Mouse (Mus musculus) embryonic facial prominence, embryonic 15.5 days (tissue): ENCODE results near the gene Rabep1. TPM values are rescaled to one million over a fixed set of nuclear protein-coding genes. Genes with fewer than 3 reads are reported as not detected.
"Not testable (repeated sequence)": the region's sequence is repeated elsewhere in the genome, so short reads cannot be mapped to it uniquely, and the experiment has no call there.

Source experiments
- ATAC-seq: fragments of 200-750 bp; cut with Nextera tagmentation; 2 replicates; pipeline ENCODE4 v1.8.0; 2017; ENCODE audit warnings: low read depth, moderate TSS enrichment; ENCODE audit not compliant: insufficient number of reproducible peaks, low FRiP score, low TSS enrichment
- H3K27ac ChIP-seq: fragments of 300-500 bp; sonication (generic); replicated peaks from 2 replicates; pipeline ENCODE4 v1.5.1; 2015; ENCODE audit warnings: mild to moderate bottlenecking, inconsistent platforms
- H3K27me3 ChIP-seq: fragments of 300-500 bp; sonication (generic); 2 replicates; pipeline ENCODE4 v1.6.1; 2015; ENCODE audit warnings: inconsistent platforms
- H3K36me3 ChIP-seq: fragments of 300-500 bp; sonication (generic); 2 replicates; pipeline ENCODE4 v1.6.1; 2015; ENCODE audit warnings: mild to moderate bottlenecking, inconsistent platforms
- H3K4me1 ChIP-seq: fragments of 300-500 bp; sonication (generic); 2 replicates; pipeline ENCODE4 v1.6.1; 2015; ENCODE audit warnings: inconsistent platforms
- H3K4me2 ChIP-seq: fragments of 300-500 bp; sonication (generic); replicated peaks from 2 replicates; pipeline ENCODE4 v1.6.1; 2015; ENCODE audit warnings: mild to moderate bottlenecking, inconsistent platforms
- H3K4me3 ChIP-seq: fragments of 300-500 bp; sonication (generic); replicated peaks from 2 replicates; pipeline ENCODE4 v1.5.1; 2015; ENCODE audit warnings: mild to moderate bottlenecking, inconsistent platforms
- H3K9ac ChIP-seq: fragments of 300-500 bp; sonication (generic); 2 replicates; pipeline ENCODE4 v1.6.1; 2015; ENCODE audit warnings: inconsistent platforms
- H3K9me3 ChIP-seq: fragments of 300-500 bp; sonication (generic); replicated peaks from 2 replicates; pipeline ENCODE4 v1.6.1; 2016; ENCODE audit warnings: inconsistent platforms
- WGBS: fragments of 180-500 bp; shearing (Covaris S2); methylation state at CpG from one replicate; pipeline ENCODE4 v1.1.7; 2015; 5-methylcytosine and 5-hydroxymethylcytosine counted together
- polyA plus RNA-seq: library from polyadenylated mRNA; unstranded; fragments of >200 nt; fragmentation: Nextera tagmentation; extraction: Ambion mirVana; gene quantifications from 2 replicates; pipeline ENCODE4 v1.2.1, GENCODE M21; 2015

Gene Rabep1
- polyA plus RNA-seq, 1 experiment from 2014 or later, result 34.7 TPM

DNA sequence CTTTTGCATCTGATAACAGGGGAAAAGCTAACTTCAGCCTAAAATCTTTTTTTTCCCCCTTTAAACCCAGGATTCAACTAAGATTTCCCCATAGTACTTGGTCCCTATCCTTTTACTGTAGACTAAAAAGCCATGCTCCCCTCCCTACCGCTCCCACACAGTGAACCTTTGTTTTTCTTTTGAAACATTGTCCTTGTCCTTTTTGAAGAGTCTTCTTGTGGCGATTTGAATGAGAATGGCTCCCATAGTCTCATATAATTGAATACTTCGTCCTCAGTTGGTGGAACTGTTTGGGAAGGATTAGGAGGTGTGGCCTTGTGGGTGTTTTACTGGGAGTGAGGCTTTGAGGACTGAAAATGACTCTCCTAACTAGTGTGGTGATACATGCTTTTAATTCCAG is 10.7 kb upstream of the Rabep1 start:
- ATAC-seq, result no peak
- WGBS, result 74% methylated on average over 3 of the region's 3 CpGs
- H3K4me3 ChIP-seq, result no peak overlapping the region

DNA sequence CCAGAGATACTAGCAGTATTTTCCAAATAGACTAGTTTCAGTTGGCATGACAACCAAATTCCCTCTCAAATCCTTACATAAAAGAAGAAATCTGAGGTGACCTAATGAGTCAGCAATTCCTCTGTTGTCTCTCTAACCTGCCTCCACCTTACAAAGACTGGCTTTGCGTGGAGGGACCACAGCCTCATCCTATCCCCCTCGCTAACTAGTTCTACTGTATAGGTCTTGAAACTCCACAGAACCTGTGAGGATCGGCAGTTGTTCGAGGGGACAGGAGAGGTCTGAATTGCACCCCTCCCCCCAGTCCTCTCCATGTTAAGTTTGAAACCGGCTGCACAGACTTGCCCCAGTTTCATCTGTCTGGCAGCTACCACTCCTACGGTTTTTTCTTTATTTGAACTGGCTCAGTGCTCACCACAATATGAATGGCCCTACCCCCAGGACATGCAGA is 9.2 kb upstream of the Rabep1 start:
- Histone ChIP-seq H3K4me3 (no peak overlapping the region), H3K9ac (no peak overlapping the region), H3K9me3 (no peaks in the 10 kb centered on the region), H3K36me3 (no peaks in the 10 kb centered on the region), H3K27ac (no peak overlapping the region), H3K27me3 (no peaks in the 10 kb centered on the region), H3K4me1 (no peaks in the 10 kb centered on the region), H3K4me2 (no peak overlapping the region)
- ATAC-seq, result no peak
- 47% methylated on average over 6 of the region's 6 CpGs for WGBS

More for the DNA sequence above, 10.7 kb upstream of the Rabep1 start:
- H3K4me1 ChIP-seq, result no peaks in the 10 kb centered on the region
- no peaks in the 10 kb centered on the region for H3K36me3 ChIP-seq
- no peaks in the 10 kb centered on the region for H3K9me3 ChIP-seq
- no peak overlapping the region for H3K9ac ChIP-seq
- no peak overlapping the region for H3K4me2 ChIP-seq
- H3K27me3 ChIP-seq, result no peaks in the 10 kb centered on the region
- H3K27ac ChIP-seq, result no peak overlapping the region

DNA sequence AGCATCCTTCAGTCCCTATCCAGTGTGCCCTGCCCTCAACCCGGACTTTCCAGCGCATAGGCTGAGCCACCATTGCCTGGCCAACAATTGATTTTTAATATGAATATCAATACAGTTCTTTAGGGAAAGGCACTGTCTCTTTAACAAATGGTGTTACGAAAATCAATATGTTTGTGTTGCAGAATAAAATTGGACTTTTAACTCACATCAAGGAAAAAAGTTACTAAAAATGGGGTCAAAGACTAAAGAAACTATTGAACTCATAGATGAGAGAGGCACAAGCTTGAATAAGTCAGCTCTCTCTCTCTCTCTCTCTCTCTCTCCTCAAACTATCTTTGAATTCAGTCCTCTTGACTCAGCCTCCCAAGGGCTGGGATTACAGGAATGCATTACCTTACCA is 7.5 kb upstream of the Rabep1 start:
- no peak overlapping the region for H3K4me2 ChIP-seq
- H3K9me3 ChIP-seq, result no peaks in the 10 kb centered on the region
- ATAC-seq, result no peak
- no peaks in the 10 kb centered on the region for H3K27me3 ChIP-seq
- no peak overlapping the region for H3K27ac ChIP-seq
- no peaks in the 10 kb centered on the region for H3K4me1 ChIP-seq
- H3K36me3 ChIP-seq, result no peaks in the 10 kb centered on the region
- no peak overlapping the region for H3K4me3 ChIP-seq
- H3K9ac ChIP-seq, result no peak overlapping the region
- 88% methylated on average over 3 of the region's 3 CpGs for WGBS

DNA sequence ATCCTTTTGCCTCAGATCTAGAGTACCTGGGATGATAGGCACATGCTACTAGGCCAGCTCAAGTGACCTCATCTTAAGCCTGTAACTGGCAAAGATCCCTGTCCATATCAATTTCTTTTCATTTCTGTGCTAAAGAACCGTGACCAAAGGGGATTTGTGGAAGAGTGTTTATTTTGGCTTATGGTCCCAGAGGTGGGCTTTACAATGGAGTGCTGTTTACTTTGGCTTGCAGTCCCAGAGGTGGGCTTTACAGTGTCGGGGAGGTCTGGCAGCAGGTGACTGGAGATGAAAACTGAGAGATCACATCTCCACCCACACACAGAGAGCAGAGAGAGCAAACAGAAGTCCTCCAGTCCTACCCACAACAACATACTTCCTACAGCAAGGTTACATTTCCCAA is 6.0 kb upstream of the Rabep1 start:
- Histone ChIP-seq H3K4me1 (peaks cover under 1% of the 10 kb centered on the region), H3K9me3 (no peaks in the 10 kb centered on the region), H3K9ac (no peak overlapping the region), H3K4me3 (no peak overlapping the region), H3K36me3 (no peaks in the 10 kb centered on the region), H3K27me3 (no peaks in the 10 kb centered on the region), H3K4me2 (no peak overlapping the region), H3K27ac (no peak overlapping the region)
- WGBS, result 32% methylated on average over 2 of the region's 2 CpGs
- ATAC-seq, result no peak

DNA sequence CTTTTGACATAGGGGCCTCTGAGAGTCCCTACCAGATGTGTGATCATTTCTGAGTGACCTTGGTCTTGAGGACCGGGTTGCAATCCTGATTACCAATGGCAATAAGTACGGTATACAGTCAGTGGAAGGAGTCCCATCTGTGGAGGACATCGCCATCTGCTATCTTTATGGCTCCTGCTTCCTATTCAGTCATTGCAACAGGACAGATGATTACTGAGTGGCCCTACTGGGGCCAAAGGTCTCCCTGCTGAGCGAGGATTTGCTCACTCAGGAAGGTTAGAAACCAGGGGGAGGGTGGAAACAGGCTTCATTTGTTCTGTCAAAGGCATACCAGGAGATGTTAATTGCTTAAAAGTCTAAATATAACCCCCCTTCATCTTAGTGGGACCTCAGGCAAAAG is 1.6 kb upstream of the Rabep1 start:
- Histone ChIP-seq H3K4me1 (peaks cover 14% of the 10 kb centered on the region), H3K4me3 (no peak overlapping the region), H3K9me3 (no peaks in the 10 kb centered on the region), H3K27ac (no peak overlapping the region), H3K9ac (no peak overlapping the region), H3K36me3 (no peaks in the 10 kb centered on the region), H3K4me2 (no peak overlapping the region), H3K27me3 (no peaks in the 10 kb centered on the region)
- ATAC-seq, result no peak
- WGBS, result 64% methylated on average over 4 of the region's 4 CpGs

DNA sequence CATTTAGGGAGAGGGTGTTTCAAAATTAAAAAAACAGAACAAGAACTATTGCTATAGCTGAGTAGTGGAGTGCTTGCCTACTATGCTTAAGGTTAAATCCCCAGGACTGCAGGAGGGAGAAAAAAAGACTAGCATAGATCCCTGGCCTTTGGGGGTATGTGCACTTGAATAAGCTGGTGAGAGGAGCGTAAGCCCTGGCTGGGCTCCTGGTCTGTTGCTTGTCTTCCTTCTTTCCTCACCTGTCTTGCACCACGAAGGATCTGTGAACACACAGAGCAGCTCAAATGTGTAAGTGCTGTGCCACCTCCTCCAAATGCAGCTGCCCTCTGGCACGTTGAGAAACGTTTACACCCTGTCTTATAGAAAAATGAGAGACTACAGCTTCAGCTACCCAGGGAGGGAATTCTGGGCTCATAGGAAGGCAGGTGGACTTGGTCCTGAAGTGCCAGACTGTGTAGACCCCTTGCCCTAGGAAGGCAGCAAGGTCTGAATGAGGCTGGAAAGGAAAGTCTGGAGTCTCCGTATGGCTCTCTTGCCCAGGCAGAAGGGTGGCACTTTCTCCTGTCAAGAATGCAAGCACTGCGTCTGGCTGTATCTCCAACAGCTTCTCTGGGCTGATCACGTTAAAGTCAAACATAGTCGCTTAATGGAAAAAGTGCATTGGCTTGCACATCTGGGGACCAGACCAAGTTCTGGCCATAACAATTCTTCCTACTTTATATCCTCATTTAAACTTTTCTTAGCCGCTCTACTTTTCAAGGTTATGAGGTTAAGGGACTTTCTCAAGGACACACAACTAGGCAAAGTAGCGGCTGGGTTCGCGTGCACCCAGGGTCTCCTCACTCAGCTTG is 652 bp upstream of the Rabep1 start:
- Histone ChIP-seq H3K27ac (peak overlapping the region; percentile 78), H3K9me3 (no peaks in the 10 kb centered on the region)

DNA sequence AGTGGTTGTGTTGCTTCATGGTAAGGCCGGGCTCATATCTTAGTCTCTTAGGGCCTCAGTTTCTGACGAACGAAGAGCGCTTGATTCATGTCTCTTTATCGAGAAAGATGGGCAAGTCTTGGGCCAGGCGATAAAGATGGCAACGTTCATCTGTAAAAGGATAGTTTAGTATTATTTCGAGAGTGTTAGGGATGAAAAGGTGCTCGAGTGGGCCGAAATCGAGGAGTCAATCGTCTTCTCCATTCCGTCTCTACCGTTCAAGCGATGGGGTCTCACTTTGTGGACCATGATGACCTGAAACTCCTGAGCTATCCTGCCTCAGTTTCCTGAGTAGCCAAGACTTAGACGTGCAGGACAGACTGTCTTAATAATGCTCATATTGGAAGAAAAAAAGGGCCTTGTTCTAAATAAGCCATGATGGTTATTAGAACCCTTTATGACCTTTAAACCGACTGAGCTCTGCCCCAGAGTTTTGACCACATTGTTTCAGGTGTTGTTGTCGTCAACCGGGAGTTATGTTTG is 940 bp downstream of the Rabep1 start:
- H3K9ac ChIP-seq, result peak overlapping the region; percentile 85
- peak overlapping the region; percentile 85; the same call in 1 of the 2 replicates for H3K27ac ChIP-seq
- no peak for ATAC-seq

More for the DNA sequence above, 652 bp upstream of the Rabep1 start:
- Histone ChIP-seq H3K9ac (peak overlapping the region; percentile 85; the same call in 1 of the 2 replicates), H3K27me3 (no peaks in the 10 kb centered on the region), H3K4me3 (peak overlapping the region; percentile 83), H3K36me3 (no peaks in the 10 kb centered on the region), H3K4me2 (peak overlapping the region; percentile 78), H3K4me1 (peaks cover 14% of the 10 kb centered on the region)
- WGBS, result 15% methylated on average over 12 of the region's 12 CpGs
- peak; percentile 28 for ATAC-seq

DNA sequence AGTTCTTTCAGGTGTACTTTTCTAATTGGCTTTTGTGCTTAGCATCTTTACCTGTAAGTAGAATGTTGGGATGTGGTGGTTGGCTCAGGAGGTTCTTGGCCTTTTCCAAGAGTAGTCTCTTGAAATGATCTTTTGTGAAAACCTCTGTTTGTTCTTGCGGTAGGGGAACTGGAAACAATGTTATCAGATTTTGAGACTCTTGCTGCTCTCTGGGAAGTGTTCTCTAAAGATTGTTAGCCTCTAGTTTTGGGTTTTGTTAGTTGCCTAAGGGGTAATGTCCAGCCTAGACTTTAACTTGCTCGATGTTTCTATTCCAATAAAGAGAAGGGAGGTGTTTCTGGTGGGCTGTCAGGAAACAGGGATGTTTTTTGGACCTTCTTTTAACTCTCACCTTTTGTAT is 1.5 kb downstream of the Rabep1 start:
- no peak overlapping the region for H3K27ac ChIP-seq
- no peaks in the 10 kb centered on the region for H3K27me3 ChIP-seq
- H3K4me3 ChIP-seq, result peak overlapping the region; percentile 83
- no peaks in the 10 kb centered on the region for H3K9me3 ChIP-seq
- H3K4me2 ChIP-seq, result peak overlapping the region; percentile 78
- no peak overlapping the region for H3K9ac ChIP-seq
- peaks cover 15% of the 10 kb centered on the region for H3K4me1 ChIP-seq
- no peaks in the 10 kb centered on the region for H3K36me3 ChIP-seq
- 32% methylated on average over 2 of the region's 2 CpGs for WGBS
- no peak for ATAC-seq

More for the DNA sequence above, 940 bp downstream of the Rabep1 start:
- Histone ChIP-seq H3K4me1 (peaks cover 14% of the 10 kb centered on the region), H3K4me3 (peak overlapping the region; percentile 83), H3K4me2 (peak overlapping the region; percentile 78), H3K9me3 (no peaks in the 10 kb centered on the region), H3K36me3 (no peaks in the 10 kb centered on the region), H3K27me3 (no peaks in the 10 kb centered on the region)
- 3% methylated on average over 19 of the region's 19 CpGs for WGBS

DNA sequence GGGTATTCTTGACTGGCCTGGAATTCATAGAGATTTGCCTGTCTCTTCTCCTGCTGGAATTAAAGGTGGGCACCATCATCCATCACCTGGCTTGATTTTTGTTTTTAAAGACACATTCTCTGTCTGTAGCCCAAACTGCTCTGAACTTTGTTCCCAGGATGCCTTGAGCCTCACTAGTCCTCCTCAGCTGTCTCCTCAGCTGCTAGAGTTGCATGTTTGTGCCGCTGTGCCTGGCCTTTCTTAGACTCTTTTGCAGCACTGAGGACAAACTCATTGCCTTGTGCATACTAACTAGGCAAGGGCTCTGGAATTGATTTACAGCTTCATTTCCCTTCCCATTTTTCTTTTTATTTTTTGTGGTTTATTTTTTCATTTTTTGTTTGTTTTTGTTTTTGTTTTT is 15.8 kb downstream of the Rabep1 start:
- Histone ChIP-seq H3K36me3 (no peaks in the 10 kb centered on the region), H3K4me2 (no peak overlapping the region), H3K27me3 (no peaks in the 10 kb centered on the region), H3K4me1 (no peaks in the 10 kb centered on the region), H3K4me3 (no peak overlapping the region), H3K9me3 (no peaks in the 10 kb centered on the region), H3K27ac (no peak overlapping the region), H3K9ac (no peak overlapping the region)
- 72% methylated on average over 1 of the region's 1 CpGs for WGBS
- no peak for ATAC-seq

DNA sequence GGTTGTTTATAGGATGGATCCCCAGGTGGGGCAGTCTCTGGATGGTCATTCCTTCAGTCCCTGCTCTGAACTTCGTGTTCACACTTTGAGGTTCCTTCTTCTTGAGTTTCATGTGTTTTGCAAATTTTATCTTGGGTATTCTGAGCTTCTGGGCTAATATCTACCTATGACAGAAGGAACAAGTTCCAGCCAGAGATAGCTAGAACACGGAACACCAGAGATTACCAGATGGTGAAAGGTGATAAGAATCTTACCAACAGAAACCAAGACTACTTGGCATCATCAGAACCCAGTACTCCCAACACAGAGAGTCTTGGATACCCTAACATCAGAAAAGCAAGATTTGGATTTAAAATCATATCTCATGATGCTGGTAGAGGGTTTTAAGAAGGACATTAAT is 18.6 kb downstream of the Rabep1 start:
- H3K36me3 ChIP-seq, ATAC-seq, H3K9me3 ChIP-seq, H3K9ac ChIP-seq, H3K4me3 ChIP-seq, H3K27me3 ChIP-seq, H3K4me1 ChIP-seq, H3K27ac ChIP-seq, H3K4me2 ChIP-seq: not testable (repeated sequence)
- WGBS, result 89% methylated on average over 2 of the region's 2 CpGs

DNA sequence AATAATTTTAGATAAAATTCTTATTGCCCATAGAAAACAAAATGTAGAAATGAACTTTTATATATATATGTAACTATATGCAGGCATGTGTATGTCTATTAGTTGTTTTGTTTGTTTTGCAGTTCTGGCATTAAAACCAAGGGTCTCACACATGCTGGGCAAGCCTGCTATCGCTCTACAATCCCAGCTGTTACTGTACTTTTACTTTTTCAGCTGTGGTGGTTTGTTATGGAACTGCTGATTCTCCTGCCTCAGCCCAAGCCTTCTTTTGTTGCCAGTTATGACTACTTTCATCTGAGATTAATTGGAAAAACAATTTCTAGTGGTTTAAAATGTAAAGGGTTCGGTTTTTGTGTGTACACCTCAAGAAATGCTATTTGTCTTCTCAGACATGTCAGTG is 20.6 kb downstream of the Rabep1 start:
- no peak for ATAC-seq
- Histone ChIP-seq H3K4me3 (no peak overlapping the region), H3K4me1 (0 out of 2 replicates have a peak, but pooled peaks cover 3% of the 10 kb centered on the region), H3K9me3 (no peaks in the 10 kb centered on the region), H3K9ac (no peak overlapping the region), H3K27me3 (no peaks in the 10 kb centered on the region), H3K27ac (no peak overlapping the region), H3K4me2 (no peak overlapping the region), H3K36me3 (no peaks in the 10 kb centered on the region)
- 86% methylated on average over 2 of the region's 2 CpGs for WGBS
